ENCODE assay signal across 12 mouse cellular contexts in the genomic region with DNA sequence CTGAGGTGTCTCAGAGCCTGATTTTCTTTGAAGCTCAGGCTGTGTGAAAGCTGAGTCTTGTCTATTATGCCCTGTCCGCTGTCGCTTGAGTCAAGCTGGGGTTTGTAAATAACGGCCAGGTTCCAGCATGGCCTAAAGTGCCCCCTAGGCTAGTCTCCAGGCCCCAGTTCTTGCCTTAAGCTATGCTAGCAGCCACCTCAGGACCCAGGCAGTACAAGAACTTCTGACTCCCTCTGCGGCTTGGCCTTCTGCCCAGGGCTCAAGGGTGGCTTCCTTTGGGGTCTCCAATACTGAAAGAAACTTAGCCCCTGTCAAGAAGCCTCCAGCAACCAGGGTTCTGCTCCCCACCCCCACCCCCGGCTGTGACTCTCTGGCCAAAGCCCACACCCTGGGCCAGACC. TPM values are rescaled to one million over a fixed set of nuclear protein-coding genes. Genes with fewer than 3 reads are reported as not detected.
DNase-seq lines count a peak whose midpoint lies in the region; ATAC-seq and TF ChIP-seq lines count a peak whose summit lies in the region.
"Had no signal": no experiment of that assay in that cellular context is flagged by ENCODE, and none has a peak within 500 bp of the region (broad histone marks: within the 10 kb centered on the region; RNA-seq: fewer than 3 reads in every experiment).

No protein-coding gene starts in this region.

- no peak for DNase-seq in kidney, postnatal 14 days
- no peak for DNase-seq in embryonic facial prominence, embryonic 14.5 days (ENCODE audit: low spot score)
- DNase-seq in liver, postnatal 0 days: no peak
- no peak for DNase-seq in frontal cortex, postnatal 36 days (ENCODE audit: low spot score in 2 of 2)
- no peak for DNase-seq in cerebellum, adult 9-11 months
- DNase-seq: forebrain, postnatal 0 days had no signal

- TF ChIP-seq CTCF in bone marrow macrophage, adult 2 months (IDR thresholded peaks at IDR 0.05; ENCODE audit: low read depth, low read length): no peak
- no peak for TF ChIP-seq CTCF in liver, postnatal 0 days (IDR thresholded peaks at IDR 0.05; ENCODE audit: low read depth)

- H3K27ac ChIP-seq in kidney, embryonic 16.5 days (ENCODE audit: low read length): peak overlapping the region; percentile 60
- peak overlapping the region; percentile 88 for H3K27ac ChIP-seq in bone marrow macrophage, adult 2 months (ENCODE audit: insufficient read depth, low read depth, low read length)
- peak overlapping the region; percentile 30 for H3K27ac ChIP-seq in embryonic facial prominence, embryonic 14.5 days (replicated peaks; ENCODE audit: low read depth, low read length)
- peak overlapping the region; percentile 83 for H3K27ac ChIP-seq in liver, postnatal 0 days (ENCODE audit: low read depth)

- no peak overlapping the region for H3K4me3 ChIP-seq in kidney, embryonic 16.5 days (ENCODE audit: low read length)
- H3K4me3 ChIP-seq in bone marrow macrophage, adult 2 months (ENCODE audit: insufficient read depth, low read length): peak overlapping the region; percentile 71
- no peak overlapping the region for H3K4me3 ChIP-seq in embryonic facial prominence, embryonic 14.5 days (ENCODE audit: low read depth, low read length)
- peak overlapping the region; percentile 42; the same call in 1 of the 2 replicates for H3K4me3 ChIP-seq in liver, postnatal 0 days (ENCODE audit: low read depth, low read length)
- H3K4me3 ChIP-seq: heart, embryonic 12.5 days had no signal

- no peaks in the 10 kb centered on the region for H3K36me3 ChIP-seq in kidney, embryonic 16.5 days (ENCODE audit: insufficient read depth, low read length)
- no peaks in the 10 kb centered on the region for H3K36me3 ChIP-seq in embryonic facial prominence, embryonic 14.5 days (ENCODE audit: control insufficient read depth, insufficient read depth, low read length)
- no peaks in the 10 kb centered on the region for H3K36me3 ChIP-seq in liver, postnatal 0 days (replicated peaks; ENCODE audit: insufficient read depth, low read length)
- H3K36me3 ChIP-seq: heart, embryonic 12.5 days had no signal

- H3K9ac ChIP-seq in kidney, embryonic 16.5 days (replicated peaks; ENCODE audit: low read length): no peak overlapping the region
- H3K9ac ChIP-seq in embryonic facial prominence, embryonic 14.5 days (ENCODE audit: low read depth, low read length): no peak overlapping the region
- 0 out of 2 replicates have a peak overlapping the region, but pooled peaks have one; percentile 38 for H3K9ac ChIP-seq in liver, postnatal 0 days (replicated peaks)
- H3K9ac ChIP-seq: forebrain, postnatal 0 days; heart, embryonic 12.5 days had no signal

- 72% methylated on average over 5 of the region's 5 CpGs for WGBS in kidney, embryonic 16.5 days
- WGBS in embryonic facial prominence, embryonic 14.5 days: 84% methylated on average over 5 of the region's 5 CpGs
- 81% methylated on average over 5 of the region's 5 CpGs for WGBS in liver, postnatal 0 days (ENCODE audit: insufficient replicate concordance)

- no peak for TF ChIP-seq EP300 in liver, postnatal 0 days (IDR thresholded peaks at IDR 0.05; ENCODE audit: low read depth)

- no peak for TF ChIP-seq POLR2A in bone marrow macrophage, adult 2 months (IDR thresholded peaks at IDR 0.05; ENCODE audit: borderline replicate concordance, low read depth, low read length)

- H3K9me3 ChIP-seq in kidney, embryonic 16.5 days (ENCODE audit: low read length): no peaks in the 10 kb centered on the region
- no peaks in the 10 kb centered on the region for H3K9me3 ChIP-seq in embryonic facial prominence, embryonic 14.5 days (ENCODE audit: control insufficient read depth, low read length)
- no peaks in the 10 kb centered on the region for H3K9me3 ChIP-seq in liver, postnatal 0 days (ENCODE audit: low read length)
- H3K9me3 ChIP-seq: heart, embryonic 12.5 days had no signal

- H3K27me3 ChIP-seq in kidney, embryonic 16.5 days (ENCODE audit: insufficient read depth, low read length): no peaks in the 10 kb centered on the region
- H3K27me3 ChIP-seq in embryonic facial prominence, embryonic 14.5 days (replicated peaks; ENCODE audit: control insufficient read depth, insufficient read depth, low read length): no peaks in the 10 kb centered on the region
- H3K27me3 ChIP-seq in liver, postnatal 0 days (ENCODE audit: insufficient read depth, low read length): no peaks in the 10 kb centered on the region

- ATAC-seq in kidney, embryonic 16.5 days (ENCODE audit: low FRiP score, low TSS enrichment): no peak
- no peak for ATAC-seq in embryonic facial prominence, embryonic 14.5 days (ENCODE audit: low read depth)
- ATAC-seq in liver, postnatal 0 days: no peak
- ATAC-seq: forebrain, postnatal 0 days; midbrain, embryonic 16.5 days had no signal

- peaks cover 81% of the 10 kb centered on the region for H3K4me1 ChIP-seq in kidney, embryonic 16.5 days (ENCODE audit: insufficient read depth, low read length)
- H3K4me1 ChIP-seq in bone marrow macrophage, adult 2 months (ENCODE audit: control insufficient read depth, insufficient read depth, low read length): peaks cover 36% of the 10 kb centered on the region
- H3K4me1 ChIP-seq in embryonic facial prominence, embryonic 14.5 days (ENCODE audit: control insufficient read depth, insufficient read depth, low read length): peaks cover 51% of the 10 kb centered on the region
- peaks cover 59% of the 10 kb centered on the region for H3K4me1 ChIP-seq in liver, postnatal 0 days (ENCODE audit: insufficient read depth)

- H3K4me2 ChIP-seq in kidney, embryonic 16.5 days (replicated peaks; ENCODE audit: low read depth, low read length): no peak overlapping the region
- H3K4me2 ChIP-seq in embryonic facial prominence, embryonic 14.5 days (ENCODE audit: low read depth, low read length): no peak overlapping the region; the same call in 1 of the 2 replicates
- peak overlapping the region; percentile 70 for H3K4me2 ChIP-seq in liver, postnatal 0 days (ENCODE audit: low read depth, low read length)

RNA-seq across cellular contexts. Expression of gene Acvrl1, which starts 15.9 kb away (rescaled TPM):
- 20.6 and 24.4 TPM in 2 replicates for polyA plus RNA-seq in kidney, embryonic 16.5 days (2015; fragmentation: Nextera tagmentation; extraction: Ambion mirVana)
- polyA plus RNA-seq in bone marrow macrophage, adult 2 months (2012; ENCODE audit: insufficient read depth, insufficient read length, missing spikeins): 26.6 and 29.8 TPM in 2 replicates
- 11.5 and 13.5 TPM in 2 replicates for polyA plus RNA-seq in embryonic facial prominence, embryonic 14.5 days (2014; fragmentation: Nextera tagmentation; extraction: Ambion mirVana)
- polyA plus RNA-seq in liver, postnatal 0 days (2015; fragmentation: Nextera tagmentation; extraction: Ambion mirVana): 2.3 and 2.6 TPM in 2 replicates

RNA-seq across cellular contexts. Expression of gene Ankrd33, which starts 28.6 kb away (rescaled TPM):
- not detected in 2 replicates for polyA plus RNA-seq in kidney, embryonic 16.5 days (2015; fragmentation: Nextera tagmentation; extraction: Ambion mirVana)
- polyA plus RNA-seq in bone marrow macrophage, adult 2 months (2012; ENCODE audit: insufficient read depth, insufficient read length, missing spikeins): not detected in 2 replicates
- not detected in 2 replicates for polyA plus RNA-seq in embryonic facial prominence, embryonic 14.5 days (2014; fragmentation: Nextera tagmentation; extraction: Ambion mirVana)
- not detected in 2 replicates for polyA plus RNA-seq in liver, postnatal 0 days (2015; fragmentation: Nextera tagmentation; extraction: Ambion mirVana)
- polyA plus RNA-seq: cortical plate, adult 2 months; forebrain, postnatal 0 days; heart, embryonic 12.5 days; midbrain, embryonic 16.5 days; thymus, postnatal 0 days had no signal

RNA-seq across cellular contexts. Expression of gene Acvr1b, which starts 29.7 kb away (rescaled TPM):
- polyA plus RNA-seq in kidney, embryonic 16.5 days (2015; fragmentation: Nextera tagmentation; extraction: Ambion mirVana): 7.4 and 8.8 TPM in 2 replicates
- 20.2 and 22.3 TPM in 2 replicates for polyA plus RNA-seq in bone marrow macrophage, adult 2 months (2012; ENCODE audit: insufficient read depth, insufficient read length, missing spikeins)
- 10.2 and 10.7 TPM in 2 replicates for polyA plus RNA-seq in embryonic facial prominence, embryonic 14.5 days (2014; fragmentation: Nextera tagmentation; extraction: Ambion mirVana)
- polyA plus RNA-seq in liver, postnatal 0 days (2015; fragmentation: Nextera tagmentation; extraction: Ambion mirVana): 2.2 TPM in 2 replicates

Comparison
In these comparisons a context has a peak if more than half of its experiments do, and no peak if none do; other contexts are left out.
1. H3K27ac ChIP-seq: peak in every context shown above with its lines; median percentile 88 in bone marrow macrophage, adult 2 months; 83 in liver, postnatal 0 days; 60 in kidney, embryonic 16.5 days; 30 in embryonic facial prominence, embryonic 14.5 days.
2. H3K4me3 ChIP-seq: peak in bone marrow macrophage, adult 2 months (single experiment) and liver, postnatal 0 days (single experiment); none in kidney, embryonic 16.5 days (single experiment) and embryonic facial prominence, embryonic 14.5 days (single experiment).